Mouse (Mus musculus) megakaryocyte, embryonic 14.5 days (primary cell): ENCODE data around the gene Sugp1. TPM values are rescaled to one million over a fixed set of nuclear protein-coding genes. Genes with fewer than 3 reads are reported as not detected.
A peak's percentile ranks its signal among the peaks of the same experiment; 100 is the strongest.
"Not testable (repeated sequence)": the region's sequence is repeated elsewhere in the genome, so short reads cannot be mapped to it uniquely, and the experiment has no call there.

Experiments used
- H3K27me3 ChIP-seq: replicated peaks from 2 replicates; pipeline ENCODE3; 2012; ENCODE audit warnings: inconsistent platforms
- H3K36me3 ChIP-seq: replicated peaks from 2 replicates; pipeline ENCODE3; 2012; ENCODE audit warnings: low read length, inconsistent platforms, mixed read lengths
- H3K4me1 ChIP-seq: 2 replicates; pipeline ENCODE4 v1.6.1; 2012; ENCODE audit warnings: inconsistent platforms
- H3K4me3 ChIP-seq: replicated peaks from 2 replicates; pipeline ENCODE3; 2012; ENCODE audit warnings: moderate library complexity, mild to moderate bottlenecking, inconsistent platforms
- H3K9me3 ChIP-seq: 2 replicates; pipeline ENCODE4 v1.6.1; 2012; ENCODE audit warnings: inconsistent platforms
- FLI1 ChIP-seq: IDR thresholded peaks from 2 replicates; pipeline ENCODE4 v1.6.1; 2012; ENCODE audit warnings: low read length, inconsistent platforms, mixed read lengths
- GATA1 ChIP-seq: IDR thresholded peaks from 3 replicates; pipeline ENCODE4 v1.6.1; 2012; ENCODE audit warnings: mixed read lengths, low read length, inconsistent platforms, borderline replicate concordance
- polyA plus RNA-seq: library from polyadenylated mRNA; stranded (reverse); fragments of >175 nt; gene quantifications from 2 replicates; pipeline ENCODE4 v1.2.3, GENCODE M21; 2012; ENCODE audit warnings: low replicate concordance; ENCODE audit not compliant: insufficient read depth

Gene Sugp1
- polyA plus RNA-seq, 1 experiment: 38.9 TPM

DNA sequence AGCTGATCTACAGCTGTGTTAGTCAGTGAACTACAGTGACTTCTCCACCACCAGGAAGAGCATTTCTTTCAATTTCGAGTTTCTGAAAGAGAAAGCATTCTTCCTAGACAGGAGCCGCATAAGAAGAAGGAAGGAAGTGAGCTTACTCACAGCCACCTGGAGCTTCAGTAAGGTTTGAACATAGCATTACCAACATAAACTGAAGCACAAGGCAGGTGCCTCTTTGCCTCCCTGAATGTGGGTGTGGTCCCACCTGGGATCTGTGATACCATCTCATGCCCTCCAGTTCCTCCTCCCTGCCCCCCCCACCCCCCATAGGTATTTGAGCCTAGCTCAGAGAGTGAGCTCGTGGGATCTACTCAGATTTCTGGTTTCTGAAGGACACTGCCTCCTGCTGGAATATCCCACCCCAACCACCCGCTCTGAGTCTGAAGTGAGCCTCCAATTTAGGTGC, 39.4 kb upstream of the Sugp1 start:
- Histone ChIP-seq H3K4me1 (peaks cover 40% of the 10 kb centered on the region), H3K4me3 (no peak overlapping the region), H3K36me3 (no peaks in the 10 kb centered on the region), H3K9me3 (no peaks in the 10 kb centered on the region), H3K27me3 (no peaks in the 10 kb centered on the region)
- no peak for TF ChIP-seq GATA1
- no peak for TF ChIP-seq FLI1

DNA sequence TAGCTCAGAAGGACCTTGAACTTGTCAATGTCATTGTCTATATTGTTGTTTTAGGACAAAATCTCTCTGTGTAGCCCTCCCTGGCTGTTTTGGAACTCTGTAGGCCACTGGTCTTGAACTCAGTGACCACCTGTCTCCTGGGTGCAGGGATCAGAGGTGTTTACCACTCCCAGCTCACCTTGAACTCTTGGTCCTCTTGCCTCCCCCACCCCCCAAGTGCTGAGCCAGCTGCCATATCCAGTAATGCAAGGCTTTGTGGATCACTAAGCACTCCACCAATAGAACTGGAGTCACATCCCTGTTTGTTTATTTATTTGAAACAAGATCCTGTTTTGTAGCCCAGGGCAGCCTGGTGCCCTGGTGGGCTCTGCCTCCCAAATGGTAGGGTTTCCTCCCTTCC, 38.3 kb upstream of the Sugp1 start:
- Histone ChIP-seq H3K9me3 (no peaks in the 10 kb centered on the region), H3K36me3 (no peaks in the 10 kb centered on the region), H3K4me1 (peaks cover 40% of the 10 kb centered on the region), H3K27me3 (no peaks in the 10 kb centered on the region), H3K4me3 (no peak overlapping the region)
- TF ChIP-seq GATA1 (no peak), FLI1 (no peak)

DNA sequence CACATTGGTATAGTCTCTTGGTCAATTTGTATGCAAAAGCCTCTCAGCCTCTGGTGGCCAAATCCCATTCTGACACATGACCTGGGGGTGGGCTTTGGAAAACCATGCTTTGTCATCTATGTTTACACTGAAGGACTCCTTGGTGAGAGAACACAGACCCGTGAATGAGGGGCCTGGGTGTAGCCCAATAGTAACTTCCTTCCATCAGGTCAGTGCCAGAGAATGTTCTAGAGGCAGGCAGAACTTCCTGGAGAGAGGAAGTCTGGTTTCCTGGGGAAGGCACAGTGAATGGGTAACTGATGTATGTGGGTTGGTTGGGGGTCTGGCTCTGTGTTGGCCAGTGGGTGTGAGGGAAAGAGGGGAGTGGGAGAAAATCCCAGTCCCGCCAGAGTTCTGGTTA, 37.4 kb upstream of the Sugp1 start:
- H3K27me3 ChIP-seq: no peaks in the 10 kb centered on the region
- H3K4me3 ChIP-seq: no peak overlapping the region
- no peaks in the 10 kb centered on the region for H3K9me3 ChIP-seq
- TF ChIP-seq FLI1 (no peak), GATA1 (no peak)
- no peaks in the 10 kb centered on the region for H3K36me3 ChIP-seq
- H3K4me1 ChIP-seq: peaks cover 40% of the 10 kb centered on the region

DNA sequence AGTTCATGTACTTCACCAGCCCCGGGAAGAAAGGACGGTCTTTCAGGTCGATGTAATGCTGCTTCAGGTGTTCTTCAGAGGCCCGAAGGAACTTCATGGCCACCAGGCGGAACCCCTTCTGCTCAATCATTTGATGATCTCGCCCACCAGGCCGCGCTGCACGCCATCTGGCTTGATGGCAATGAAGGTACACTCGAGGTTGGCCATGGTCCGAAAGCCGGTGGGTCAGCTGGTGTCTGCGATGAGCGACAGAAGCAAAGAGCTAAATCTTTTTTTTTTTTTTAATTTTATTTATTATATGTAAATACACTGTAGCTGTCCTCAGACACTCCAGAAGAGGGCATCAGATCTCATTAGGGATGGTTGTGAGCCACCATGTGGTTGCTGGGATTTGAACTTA, 31.8 kb upstream of the Sugp1 start:
- not testable (repeated sequence) for H3K4me3 ChIP-seq, H3K36me3 ChIP-seq, H3K27me3 ChIP-seq, H3K9me3 ChIP-seq
- peaks cover 35% of the 10 kb centered on the region for H3K4me1 ChIP-seq

DNA sequence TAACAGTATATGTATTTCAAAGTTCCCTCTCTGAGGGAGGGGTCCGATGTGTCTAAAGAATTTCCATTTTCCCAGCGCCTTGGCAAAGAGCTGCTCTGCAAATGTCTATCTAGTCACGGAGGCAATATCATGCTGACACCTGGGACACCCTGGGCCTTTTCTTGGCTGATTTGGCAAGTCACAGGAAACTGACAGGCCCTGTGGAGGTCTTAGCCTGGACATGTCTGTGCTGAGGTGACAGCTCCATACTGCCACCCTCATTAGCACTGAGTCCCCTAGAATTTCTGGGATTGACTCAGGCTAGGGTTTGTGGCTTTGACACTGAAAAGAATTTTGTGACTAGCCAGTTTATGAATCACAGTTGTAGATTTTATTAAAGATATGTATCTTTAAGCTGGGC, 30.3 kb upstream of the Sugp1 start:
- H3K4me1 ChIP-seq: peaks cover 35% of the 10 kb centered on the region
- H3K9me3 ChIP-seq: no peaks in the 10 kb centered on the region
- no peaks in the 10 kb centered on the region for H3K27me3 ChIP-seq
- peaks cover 16% of the 10 kb centered on the region for H3K36me3 ChIP-seq
- H3K4me3 ChIP-seq: no peak overlapping the region
- TF ChIP-seq GATA1 (no peak), FLI1 (no peak)

DNA sequence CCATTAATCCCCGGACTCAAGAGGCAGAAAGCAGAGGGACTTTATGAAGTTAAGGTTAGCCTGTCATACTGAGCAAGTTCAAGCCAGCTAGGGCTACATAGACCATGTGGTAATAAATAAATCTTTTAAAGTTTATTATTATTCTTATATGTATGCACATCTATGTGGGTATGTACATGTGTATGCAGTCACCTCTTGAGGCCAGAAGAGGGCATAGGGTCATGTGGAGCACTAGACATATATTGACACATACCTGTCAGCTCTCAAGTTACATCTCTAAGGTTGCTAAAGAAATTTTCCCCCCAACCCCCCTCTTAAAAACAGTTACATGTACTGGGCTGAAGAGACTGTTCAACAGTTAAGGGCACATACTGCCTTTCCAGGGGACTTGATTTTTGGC, 29.9 kb upstream of the Sugp1 start:
- peaks cover 20% of the 10 kb centered on the region for H3K36me3 ChIP-seq
- no peak overlapping the region for H3K4me3 ChIP-seq
- TF ChIP-seq GATA1 (no peak), FLI1 (no peak)
- peaks cover 35% of the 10 kb centered on the region for H3K4me1 ChIP-seq
- no peaks in the 10 kb centered on the region for H3K27me3 ChIP-seq
- H3K9me3 ChIP-seq: no peaks in the 10 kb centered on the region

DNA sequence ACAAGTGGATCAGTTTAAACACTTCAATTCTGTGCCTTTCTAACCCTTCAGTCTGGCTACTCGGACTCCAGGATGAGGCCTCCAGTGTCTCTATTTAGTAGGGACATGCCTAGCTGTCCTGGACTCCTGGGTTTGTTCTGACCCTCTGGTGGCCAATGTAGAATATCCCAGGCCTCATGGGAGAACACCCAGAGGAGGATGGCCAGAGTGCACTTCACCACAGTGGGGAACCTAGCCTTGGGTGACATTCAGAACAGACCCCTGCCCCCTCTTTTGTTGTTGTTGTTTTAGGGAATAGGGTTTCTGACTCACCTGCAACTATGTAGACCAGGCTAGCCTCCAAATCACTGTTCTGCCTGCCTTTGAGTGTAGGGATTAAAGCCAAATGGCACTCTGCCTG, 27.6 kb upstream of the Sugp1 start:
- Histone ChIP-seq H3K27me3 (no peaks in the 10 kb centered on the region), H3K9me3 (no peaks in the 10 kb centered on the region)

DNA sequence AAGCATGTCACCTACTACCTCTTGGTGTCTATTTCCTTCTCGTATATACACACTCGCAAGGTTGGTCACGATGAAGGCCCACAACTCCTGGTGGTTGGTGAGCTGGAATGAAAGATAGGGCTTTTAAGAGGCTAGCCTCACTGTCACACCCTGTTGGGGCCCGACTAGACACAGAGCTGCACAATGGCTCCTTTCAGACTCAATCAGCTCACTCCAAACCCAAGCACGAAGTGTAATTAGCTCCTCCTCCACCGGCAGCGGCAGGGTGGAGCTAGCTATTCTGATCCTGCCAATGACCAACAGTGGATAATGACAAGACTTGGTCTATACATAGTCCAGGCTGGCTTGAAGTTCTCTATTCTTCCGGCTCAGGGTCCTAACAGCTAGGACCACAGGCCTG, 19.0 kb upstream of the Sugp1 start:
- Histone ChIP-seq H3K36me3 (peaks cover 100% of the 10 kb centered on the region), H3K27me3 (no peaks in the 10 kb centered on the region)

More for the DNA sequence above, 27.6 kb upstream of the Sugp1 start:
- Histone ChIP-seq H3K4me1 (peaks cover 35% of the 10 kb centered on the region), H3K4me3 (no peak overlapping the region), H3K36me3 (peaks cover 43% of the 10 kb centered on the region)
- no peak for TF ChIP-seq GATA1
- no peak for TF ChIP-seq FLI1

DNA sequence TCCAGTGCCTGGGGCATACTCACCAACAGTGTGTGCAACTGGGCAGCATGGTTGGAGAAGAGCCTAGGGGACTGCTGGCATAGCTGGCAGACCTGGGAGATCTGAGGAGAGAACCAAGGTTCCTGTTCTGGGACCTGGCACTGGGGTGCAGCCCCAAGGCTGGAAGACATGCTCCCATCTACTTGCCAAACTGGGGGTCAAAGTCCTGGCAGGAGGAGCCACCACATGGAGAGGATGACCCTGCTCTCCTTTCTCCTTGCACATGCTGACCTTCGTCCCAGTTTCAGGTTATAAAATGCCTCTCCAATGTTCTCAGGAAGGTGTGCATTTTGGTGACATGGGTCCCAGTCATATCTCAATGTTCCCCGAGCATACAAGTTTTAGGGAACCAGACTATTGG, 16.5 kb upstream of the Sugp1 start:
- no peaks in the 10 kb centered on the region for H3K27me3 ChIP-seq
- H3K4me3 ChIP-seq: no peak overlapping the region
- no peak for TF ChIP-seq FLI1
- no peak for TF ChIP-seq GATA1
- H3K4me1 ChIP-seq: peaks cover 50% of the 10 kb centered on the region
- H3K9me3 ChIP-seq: no peaks in the 10 kb centered on the region
- H3K36me3 ChIP-seq: peaks cover 100% of the 10 kb centered on the region

More for the DNA sequence above, 19.0 kb upstream of the Sugp1 start:
- H3K9me3 ChIP-seq: no peaks in the 10 kb centered on the region
- TF ChIP-seq FLI1 (no peak), GATA1 (no peak)
- H3K4me1 ChIP-seq: peaks cover 40% of the 10 kb centered on the region
- no peak overlapping the region for H3K4me3 ChIP-seq

DNA sequence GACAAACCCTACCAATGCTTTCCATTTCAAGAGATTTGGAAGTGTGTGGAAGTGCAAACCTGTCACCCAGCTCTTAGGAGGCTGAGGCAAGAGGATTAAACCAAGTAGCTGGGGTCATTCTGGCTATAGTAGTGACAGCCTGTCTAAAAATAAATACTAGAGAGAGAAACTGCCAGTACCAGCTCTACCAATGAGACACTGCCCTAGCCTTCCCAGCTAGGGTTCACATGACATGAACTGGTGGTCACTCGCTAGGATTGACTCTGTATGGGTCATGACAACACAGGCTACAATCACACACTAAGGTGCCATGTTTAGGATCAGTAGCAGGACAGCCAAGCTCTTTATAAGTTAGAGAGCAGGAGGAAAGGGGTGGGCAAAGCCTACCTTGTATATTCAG, 12.4 kb upstream of the Sugp1 start:
- peaks cover 86% of the 10 kb centered on the region for H3K36me3 ChIP-seq
- no peaks in the 10 kb centered on the region for H3K27me3 ChIP-seq
- TF ChIP-seq GATA1 (no peak), FLI1 (no peak)
- H3K4me1 ChIP-seq: peaks cover 62% of the 10 kb centered on the region
- no peaks in the 10 kb centered on the region for H3K9me3 ChIP-seq
- no peak overlapping the region for H3K4me3 ChIP-seq

DNA sequence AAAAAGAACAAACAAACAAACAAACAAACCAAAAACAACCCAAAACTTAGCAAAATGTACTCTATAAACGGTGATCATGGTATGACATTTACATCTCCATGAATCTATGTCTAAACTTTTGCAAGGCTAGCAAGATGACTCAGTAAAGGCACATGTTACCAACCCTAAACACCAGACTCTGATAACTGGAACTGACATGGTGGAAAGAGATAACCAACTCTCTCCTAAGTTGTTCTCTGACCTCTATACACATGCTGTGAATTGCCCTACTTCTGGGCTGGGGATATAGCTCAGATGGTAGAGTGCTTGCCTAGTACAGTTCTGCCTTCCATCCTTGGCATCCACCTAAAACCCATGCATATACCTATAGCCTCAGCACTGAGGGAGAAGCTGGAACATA, 4.6 kb upstream of the Sugp1 start:
- Histone ChIP-seq H3K9me3 (no peaks in the 10 kb centered on the region), H3K4me3 (peak overlapping the region; percentile 11), H3K4me1 (peaks cover 66% of the 10 kb centered on the region), H3K27me3 (no peaks in the 10 kb centered on the region), H3K36me3 (peaks cover 52% of the 10 kb centered on the region)
- TF ChIP-seq GATA1: no peak
- no peak for TF ChIP-seq FLI1
